Mouse (Mus musculus): ENCODE results near the gene Slc4a10. TPM values are rescaled to one million over a fixed set of nuclear protein-coding genes. Genes with fewer than 3 reads are reported as not detected.

Slc4a10 gene
- polyA plus RNA-seq, 1 experiment: 69.8 TPM

DNA sequence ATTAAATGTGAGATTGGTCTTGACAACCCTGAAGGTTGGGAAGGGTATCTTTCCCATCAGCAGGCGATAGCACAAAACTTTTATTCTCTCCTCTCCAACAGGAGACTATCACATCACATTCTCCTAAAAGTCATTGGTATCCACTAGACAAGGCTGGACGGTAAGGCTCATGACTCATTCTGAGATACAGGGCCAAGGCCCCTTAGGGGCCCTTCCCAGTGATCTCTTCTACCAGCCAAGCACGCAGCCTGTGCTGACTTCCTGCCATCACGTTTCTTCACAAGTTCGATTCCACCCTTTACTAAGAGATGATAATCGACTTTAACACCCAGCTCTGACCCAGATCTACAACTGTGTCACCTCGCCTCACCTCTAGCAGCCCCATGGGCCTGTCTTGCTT lies 290.8 kb downstream of the Slc4a10 start:
- no peak for DNase-seq
- no peaks in the 10 kb centered on the region for H3K4me1 ChIP-seq (ENCODE audit: control insufficient read depth, insufficient read depth, low read length)
- no peaks in the 10 kb centered on the region for H3K27me3 ChIP-seq (ENCODE audit: control insufficient read depth, insufficient read depth, low read length)
- TF ChIP-seq CTCF (IDR thresholded peaks at IDR 0.05; ENCODE audit: borderline replicate concordance, insufficient read depth, low read depth, low read length) (no peak), POLR2A (IDR thresholded peaks at IDR 0.05; ENCODE audit: borderline replicate concordance, insufficient read depth, low read length) (no peak)
- whole genome bisulfite sequencing: 58% methylated on average over 7 of the region's 7 CpGs
- H3K4me3 ChIP-seq (replicated peaks; ENCODE audit: insufficient read depth, low read depth, low read length): no peak overlapping the region
- H3K27ac ChIP-seq (ENCODE audit: insufficient read depth, low read length): no peak overlapping the region

DNA sequence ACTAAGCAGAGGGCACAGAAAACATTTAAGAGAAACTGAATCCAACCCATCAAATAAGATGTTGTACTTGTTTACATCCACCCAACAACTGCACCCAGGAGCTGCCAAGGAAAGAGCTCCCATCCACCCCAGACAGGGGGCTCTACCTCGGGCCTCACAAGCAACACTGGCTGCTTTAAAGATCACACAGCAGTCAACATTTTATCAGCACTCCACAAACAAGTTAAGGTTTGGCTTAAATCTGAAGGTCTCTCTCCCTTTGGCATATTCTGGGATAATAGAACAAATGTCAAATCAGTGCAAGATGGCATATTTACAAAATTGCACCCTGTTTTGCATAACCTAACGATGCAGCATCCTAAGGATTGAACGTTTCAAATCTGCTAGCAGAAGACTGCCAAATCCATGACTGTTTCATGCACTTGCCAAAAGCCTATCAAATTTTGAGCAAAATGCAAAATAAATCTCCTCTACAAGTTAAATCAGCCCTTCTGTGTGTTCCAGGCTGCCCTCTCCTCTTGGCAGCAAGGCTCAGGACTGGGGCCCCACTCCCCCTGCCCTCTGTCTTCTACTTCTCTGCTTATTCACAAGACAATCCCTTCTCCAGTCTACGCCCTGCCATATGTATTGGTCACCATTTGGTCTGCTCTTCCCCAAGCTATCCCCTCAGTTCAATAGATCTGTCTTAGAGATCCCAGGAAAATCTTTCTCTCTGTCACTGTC lies 293.1 kb downstream of the Slc4a10 start:
- TF ChIP-seq CTCF (IDR thresholded peaks at IDR 0.05; ENCODE audit: borderline replicate concordance, insufficient read depth, low read depth, low read length) (no peak), POLR2A (IDR thresholded peaks at IDR 0.05; ENCODE audit: borderline replicate concordance, insufficient read depth, low read length) (no peak)
- no peaks in the 10 kb centered on the region for H3K27me3 ChIP-seq (ENCODE audit: control insufficient read depth, insufficient read depth, low read length)
- H3K4me1 ChIP-seq (ENCODE audit: control insufficient read depth, insufficient read depth, low read length): no peaks in the 10 kb centered on the region
- no peak overlapping the region for H3K4me3 ChIP-seq (replicated peaks; ENCODE audit: insufficient read depth, low read depth, low read length)
- H3K27ac ChIP-seq (ENCODE audit: insufficient read depth, low read length): no peak overlapping the region
- no peak for DNase-seq
- WGBS: 33% methylated on average over 4 of the region's 4 CpGs

DNA sequence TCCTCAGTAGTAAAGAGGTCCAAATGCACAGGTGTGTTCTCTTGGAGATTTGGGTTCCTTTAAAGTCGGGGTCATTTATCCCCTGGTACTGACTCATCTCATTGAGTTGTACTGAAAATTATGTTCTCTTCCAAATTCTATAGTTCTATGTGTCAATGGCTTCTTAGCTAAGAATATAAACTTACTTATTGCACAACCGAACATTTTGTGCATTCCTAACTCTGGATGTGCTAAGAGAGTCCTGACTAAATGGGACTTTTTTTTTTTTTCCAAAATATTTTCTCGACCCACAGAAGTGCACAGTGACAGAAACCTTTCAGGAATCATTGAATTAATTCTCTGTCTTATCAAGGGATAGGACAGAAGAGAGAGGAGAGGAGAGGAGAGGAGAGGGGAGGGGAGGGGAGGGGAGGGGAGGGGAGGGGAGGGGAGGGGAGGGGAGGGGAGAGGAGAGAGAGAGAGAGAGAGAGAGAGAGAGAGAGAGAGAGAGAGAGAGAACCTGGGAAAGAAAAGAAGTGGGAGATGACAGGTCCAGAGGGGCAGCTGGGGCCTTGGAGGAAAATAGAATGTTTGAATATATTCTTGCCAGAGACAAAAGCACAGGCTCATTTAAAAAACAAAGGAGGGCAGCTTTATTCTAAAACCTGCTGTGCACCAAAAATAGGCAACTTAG lies 294.9 kb downstream of the Slc4a10 start:
- H3K27ac ChIP-seq (ENCODE audit: insufficient read depth, low read length): no peak overlapping the region
- no peak for DNase-seq
- 70% methylated on average over 3 of the region's 3 CpGs for WGBS
- peak overlapping the region; percentile 32 for H3K4me3 ChIP-seq (replicated peaks; ENCODE audit: insufficient read depth, low read depth, low read length)
- H3K4me1 ChIP-seq (ENCODE audit: control insufficient read depth, insufficient read depth, low read length): no peaks in the 10 kb centered on the region
- TF ChIP-seq POLR2A (IDR thresholded peaks at IDR 0.05; ENCODE audit: borderline replicate concordance, insufficient read depth, low read length) (no peak), CTCF (IDR thresholded peaks at IDR 0.05; ENCODE audit: borderline replicate concordance, insufficient read depth, low read depth, low read length) (no peak)
- H3K27me3 ChIP-seq (ENCODE audit: control insufficient read depth, insufficient read depth, low read length): no peaks in the 10 kb centered on the region

DNA sequence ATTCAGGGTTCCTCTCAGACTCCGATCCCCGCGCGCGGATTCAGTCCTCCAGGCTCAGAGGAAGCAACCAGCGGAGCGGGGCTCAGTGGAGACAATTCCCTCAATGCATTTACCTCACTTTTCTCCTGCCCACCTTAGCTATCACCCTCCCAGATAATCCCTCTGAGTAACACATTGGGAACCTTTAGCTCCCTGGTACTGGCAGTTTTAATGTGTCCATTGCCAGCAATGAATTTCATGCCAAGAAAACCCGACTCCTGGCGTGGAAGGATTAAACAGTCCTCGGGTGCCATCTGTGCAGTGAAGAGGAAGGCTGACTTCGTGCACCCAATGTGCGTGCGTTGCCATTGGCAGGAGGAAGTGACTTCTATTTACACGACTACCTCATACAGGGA lies 295.5 kb downstream of the Slc4a10 start:
- no peaks in the 10 kb centered on the region for H3K4me1 ChIP-seq (ENCODE audit: control insufficient read depth, insufficient read depth, low read length)
- 6% methylated on average over 14 of the region's 14 CpGs for WGBS
- H3K27me3 ChIP-seq (ENCODE audit: control insufficient read depth, insufficient read depth, low read length): no peaks in the 10 kb centered on the region
- H3K27ac ChIP-seq (ENCODE audit: insufficient read depth, low read length): no peak overlapping the region
- peak; percentile 77 to 86 for DNase-seq
- TF ChIP-seq POLR2A (IDR thresholded peaks at IDR 0.05; ENCODE audit: borderline replicate concordance, insufficient read depth, low read length): no peak
- TF ChIP-seq CTCF (IDR thresholded peaks at IDR 0.05; ENCODE audit: borderline replicate concordance, insufficient read depth, low read depth, low read length): no peak
- H3K4me3 ChIP-seq (replicated peaks; ENCODE audit: insufficient read depth, low read depth, low read length): peak overlapping the region; percentile 32

DNA sequence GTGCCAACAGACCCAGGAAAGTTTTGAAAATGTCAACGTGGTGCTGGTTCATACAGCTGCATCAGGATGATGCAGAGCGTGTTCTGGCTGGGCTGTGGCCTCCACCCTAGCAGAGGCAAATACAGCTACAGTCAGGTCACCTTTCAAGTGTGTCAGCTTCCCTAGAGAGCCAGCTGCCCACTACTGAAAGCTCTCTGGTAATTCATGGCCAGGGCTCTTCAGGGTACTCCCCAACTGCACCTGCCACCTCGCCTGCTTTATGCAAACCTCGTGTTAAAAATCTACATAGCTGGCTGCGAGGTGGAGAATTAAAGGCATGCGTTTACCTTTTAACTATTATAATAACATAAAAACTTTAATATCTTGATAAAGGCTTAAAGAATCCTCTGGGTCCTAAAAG lies 298.1 kb downstream of the Slc4a10 start:
- Histone ChIP-seq H3K27ac (ENCODE audit: insufficient read depth, low read length) (no peak overlapping the region), H3K4me1 (ENCODE audit: control insufficient read depth, insufficient read depth, low read length) (no peaks in the 10 kb centered on the region), H3K4me3 (replicated peaks; ENCODE audit: insufficient read depth, low read depth, low read length) (no peak overlapping the region), H3K27me3 (ENCODE audit: control insufficient read depth, insufficient read depth, low read length) (no peaks in the 10 kb centered on the region)
- WGBS: 71% methylated on average over 6 of the region's 6 CpGs
- no peak for TF ChIP-seq CTCF (IDR thresholded peaks at IDR 0.05; ENCODE audit: borderline replicate concordance, insufficient read depth, low read depth, low read length)
- TF ChIP-seq POLR2A (IDR thresholded peaks at IDR 0.05; ENCODE audit: borderline replicate concordance, insufficient read depth, low read length): no peak
- no peak for DNase-seq

DNA sequence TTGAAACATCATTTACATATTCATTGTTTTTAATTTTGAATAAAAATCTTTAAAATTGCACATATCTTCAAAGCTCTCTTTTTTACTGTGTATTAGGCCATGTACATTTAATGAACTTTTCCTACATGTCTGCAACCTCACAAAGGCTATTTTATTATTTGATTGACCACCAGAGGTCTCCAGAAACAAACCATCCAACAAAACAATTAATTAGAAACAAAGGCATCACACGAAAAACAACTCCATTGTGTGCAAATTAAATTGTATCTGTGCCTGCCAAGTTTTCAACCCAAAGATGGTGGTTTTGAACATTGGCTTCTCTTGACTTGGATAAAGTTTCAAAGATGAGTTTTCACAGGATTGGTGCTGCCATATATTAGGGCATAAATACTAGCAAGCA lies 300.5 kb downstream of the Slc4a10 start:
- DNase-seq: no peak
- TF ChIP-seq CTCF (IDR thresholded peaks at IDR 0.05; ENCODE audit: borderline replicate concordance, insufficient read depth, low read depth, low read length): no peak
- TF ChIP-seq POLR2A (IDR thresholded peaks at IDR 0.05; ENCODE audit: borderline replicate concordance, insufficient read depth, low read length): no peak
- H3K27ac ChIP-seq (ENCODE audit: insufficient read depth, low read length): no peak overlapping the region
- H3K27me3 ChIP-seq (ENCODE audit: control insufficient read depth, insufficient read depth, low read length): no peaks in the 10 kb centered on the region
- H3K4me3 ChIP-seq (replicated peaks; ENCODE audit: insufficient read depth, low read depth, low read length): no peak overlapping the region
- 16% methylated on average over 1 of the region's 1 CpGs for WGBS
- H3K4me1 ChIP-seq (ENCODE audit: control insufficient read depth, insufficient read depth, low read length): no peaks in the 10 kb centered on the region

DNA sequence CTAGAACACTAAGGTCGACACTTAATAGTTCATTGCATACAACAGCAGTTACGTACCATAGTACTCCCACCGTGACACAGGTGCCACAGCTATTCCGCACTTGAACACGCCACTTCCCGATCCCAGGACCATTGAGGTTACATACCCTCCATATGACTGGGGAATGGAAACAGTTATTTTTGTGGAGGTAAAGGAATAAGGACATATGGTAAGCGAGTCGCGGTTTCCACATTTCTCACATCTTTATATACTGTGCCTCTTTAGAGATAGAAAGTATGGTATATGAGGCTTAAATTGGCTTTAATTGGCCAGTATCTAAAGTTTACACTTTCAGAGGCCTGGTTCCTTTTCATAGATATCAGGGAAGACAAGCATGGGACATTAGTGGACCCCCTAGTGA lies 301.5 kb downstream of the Slc4a10 start:
- WGBS: 96% methylated on average over 9 of the region's 9 CpGs
- no peak overlapping the region for H3K27ac ChIP-seq (ENCODE audit: insufficient read depth, low read length)
- DNase-seq: no peak
- H3K27me3 ChIP-seq (ENCODE audit: control insufficient read depth, insufficient read depth, low read length): no peaks in the 10 kb centered on the region
- H3K4me1 ChIP-seq (ENCODE audit: control insufficient read depth, insufficient read depth, low read length): no peaks in the 10 kb centered on the region
- no peak overlapping the region for H3K4me3 ChIP-seq (replicated peaks; ENCODE audit: insufficient read depth, low read depth, low read length)
- TF ChIP-seq POLR2A (IDR thresholded peaks at IDR 0.05; ENCODE audit: borderline replicate concordance, insufficient read depth, low read length) (no peak), CTCF (IDR thresholded peaks at IDR 0.05; ENCODE audit: borderline replicate concordance, insufficient read depth, low read depth, low read length) (no peak)

DNA sequence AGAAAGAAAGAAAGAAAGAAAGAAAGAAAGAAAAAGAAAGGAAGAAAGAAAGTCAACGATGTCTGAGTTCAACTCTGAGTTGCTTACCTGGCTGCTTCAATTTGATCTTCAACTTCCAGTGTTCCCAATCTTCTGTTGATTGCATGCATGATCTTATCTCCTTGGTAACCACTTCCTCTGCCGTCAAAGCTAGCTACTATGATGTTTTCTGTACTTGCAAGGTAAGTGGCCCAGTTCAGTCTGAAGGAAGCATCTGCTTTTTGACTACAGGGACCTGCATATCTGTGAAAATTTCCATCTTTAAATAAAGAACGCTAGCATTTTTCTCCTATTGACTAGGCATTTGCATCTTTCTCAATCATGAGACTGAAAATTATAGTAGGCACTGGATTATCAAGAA lies 305.8 kb downstream of the Slc4a10 start:
- no peak for TF ChIP-seq POLR2A (IDR thresholded peaks at IDR 0.05; ENCODE audit: borderline replicate concordance, insufficient read depth, low read length)
- TF ChIP-seq CTCF (IDR thresholded peaks at IDR 0.05; ENCODE audit: borderline replicate concordance, insufficient read depth, low read depth, low read length): no peak
- DNase-seq: no peak
- 78% methylated on average over 3 of the region's 3 CpGs for WGBS
- Histone ChIP-seq H3K27ac (ENCODE audit: insufficient read depth, low read length) (no peak overlapping the region), H3K4me1 (ENCODE audit: control insufficient read depth, insufficient read depth, low read length) (no peaks in the 10 kb centered on the region), H3K4me3 (replicated peaks; ENCODE audit: insufficient read depth, low read depth, low read length) (no peak overlapping the region), H3K27me3 (ENCODE audit: control insufficient read depth, insufficient read depth, low read length) (no peaks in the 10 kb centered on the region)

Measured in cerebellum, adult 2 months (tissue).